Mouse (Mus musculus) forebrain, embryonic 13.5 days (tissue): Measurements from ENCODE around the gene Tmed2. TPM values are rescaled to one million over a fixed set of nuclear protein-coding genes. Genes with fewer than 3 reads are reported as not detected.
"Not testable (repeated sequence)": the region's sequence is repeated elsewhere in the genome, so short reads cannot be mapped to it uniquely, and the experiment has no call there.

Experiments
- ATAC-seq: fragments of 200-750 bp; cut with Nextera tagmentation; 2 replicates; pipeline ENCODE4 v1.8.0; 2017
- H3K27ac ChIP-seq: fragments of 300-500 bp; sonication (generic); 2 replicates; pipeline ENCODE4 v1.5.1; 2015; ENCODE audit warnings: inconsistent platforms, mild to moderate bottlenecking, moderate library complexity
- H3K27me3 ChIP-seq: fragments of 300-500 bp; sonication (generic); 2 replicates; pipeline ENCODE4 v1.6.1; 2015; ENCODE audit warnings: mild to moderate bottlenecking, inconsistent platforms
- H3K36me3 ChIP-seq: fragments of 300-500 bp; sonication (generic); 2 replicates; pipeline ENCODE4 v1.6.1; 2015; ENCODE audit warnings: mild to moderate bottlenecking, inconsistent platforms; ENCODE audit not compliant: poor library complexity, severe bottlenecking
- H3K4me1 ChIP-seq: fragments of 300-500 bp; sonication (generic); 2 replicates; pipeline ENCODE4 v1.6.1; 2015; ENCODE audit warnings: inconsistent platforms
- H3K4me2 ChIP-seq: fragments of 300-500 bp; sonication (generic); 2 replicates; pipeline ENCODE4 v1.6.1; 2015; ENCODE audit warnings: inconsistent platforms, mild to moderate bottlenecking, moderate library complexity
- H3K4me3 ChIP-seq: fragments of 300-500 bp; sonication (generic); 2 replicates; pipeline ENCODE4 v1.5.1; 2015; ENCODE audit warnings: mild to moderate bottlenecking, inconsistent platforms
- H3K9ac ChIP-seq: fragments of 300-500 bp; sonication (generic); 2 replicates; pipeline ENCODE4 v1.6.1; 2015; ENCODE audit warnings: mild to moderate bottlenecking, inconsistent platforms
- H3K9me3 ChIP-seq: fragments of 300-500 bp; sonication (generic); replicated peaks from 2 replicates; pipeline ENCODE4 v1.6.1; 2016; ENCODE audit warnings: inconsistent platforms
- WGBS: fragments of 180-500 bp; shearing (Covaris S2); methylation state at CpG from one replicate; pipeline ENCODE4 v1.1.7; 2015; 5-methylcytosine and 5-hydroxymethylcytosine counted together
- polyA plus RNA-seq: library from polyadenylated mRNA; unstranded; fragments of >200 nt; fragmentation: Nextera tagmentation; extraction: Ambion mirVana; gene quantifications from 2 replicates; pipeline ENCODE4 v1.2.1, GENCODE M21; 2015

Tmed2 gene
- 378 and 389 TPM in 2 replicates for polyA plus RNA-seq

DNA sequence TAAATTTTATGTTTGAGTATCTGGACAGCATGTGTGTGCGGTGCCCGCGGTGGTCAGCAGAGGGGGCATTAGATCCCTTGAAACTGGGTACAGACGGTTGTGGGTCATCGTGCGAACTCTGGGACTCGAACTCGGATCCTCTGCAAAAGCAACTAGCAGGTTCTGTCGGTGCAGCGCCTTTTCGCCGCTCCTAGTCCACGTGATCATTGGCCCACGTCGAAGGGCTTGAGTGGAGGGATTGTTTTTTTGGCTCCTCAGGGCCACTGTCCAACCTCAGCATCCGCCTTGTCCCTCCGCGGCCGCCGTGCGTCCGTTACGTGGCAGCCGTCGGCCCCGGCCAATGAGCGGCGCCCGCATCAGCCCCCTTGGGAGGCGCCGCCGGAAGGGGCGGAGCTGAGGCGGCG is at the start of gene Tmed2:
Gene Tmed2 (plus strand): TSS at position 313 of the 404 bp plus-strand sequence.
- H3K36me3 ChIP-seq = peaks cover 25% of the 10 kb centered on the region
- H3K4me1 ChIP-seq = peaks cover 20% of the 10 kb centered on the region
- ATAC-seq = peak; percentile 97
- no peaks in the 10 kb centered on the region for H3K27me3 ChIP-seq
- peak within 1 kb of the TSS; percentile 94 for H3K4me3 ChIP-seq
- WGBS = under 1% methylated on average over 35 of the region's 35 CpGs
- no peaks in the 10 kb centered on the region for H3K9me3 ChIP-seq
- peak within 1 kb of the TSS; percentile 80 for H3K27ac ChIP-seq
- peak within 1 kb of the TSS; percentile 87 for H3K9ac ChIP-seq
- peak within 1 kb of the TSS; percentile 86 for H3K4me2 ChIP-seq

DNA sequence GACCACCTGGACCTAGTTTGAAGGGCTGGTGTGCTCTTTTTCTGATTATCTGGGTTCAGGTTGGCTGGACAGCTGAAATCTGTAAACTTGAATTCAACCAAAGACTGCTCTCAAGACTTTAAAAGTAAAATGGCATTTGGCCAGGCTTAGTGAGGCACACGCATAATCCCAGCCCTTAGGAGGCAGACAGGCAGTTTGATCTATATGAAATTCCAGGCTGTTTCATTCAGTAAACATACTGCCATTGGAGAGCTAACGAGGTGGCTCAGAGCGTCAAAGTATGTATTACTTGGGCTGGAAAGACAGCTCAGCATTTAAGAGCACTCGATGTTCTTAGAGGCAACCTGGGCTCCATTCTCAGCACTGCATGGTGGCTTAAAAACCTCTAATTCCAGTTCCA is 48.8 kb upstream of the Tmed2 start:
- no peak overlapping the region for H3K4me3 ChIP-seq
- H3K27me3 ChIP-seq = no peaks in the 10 kb centered on the region
- 53% methylated on average over 4 of the region's 4 CpGs for WGBS
- no peak overlapping the region for H3K27ac ChIP-seq
- H3K4me2 ChIP-seq = no peak overlapping the region
- peaks cover 72% of the 10 kb centered on the region for H3K36me3 ChIP-seq
- no peak overlapping the region for H3K9ac ChIP-seq
- no peak for ATAC-seq
- H3K4me1 ChIP-seq = 0 out of 2 replicates have a peak, but pooled peaks cover 11% of the 10 kb centered on the region
- no peaks in the 10 kb centered on the region for H3K9me3 ChIP-seq

DNA sequence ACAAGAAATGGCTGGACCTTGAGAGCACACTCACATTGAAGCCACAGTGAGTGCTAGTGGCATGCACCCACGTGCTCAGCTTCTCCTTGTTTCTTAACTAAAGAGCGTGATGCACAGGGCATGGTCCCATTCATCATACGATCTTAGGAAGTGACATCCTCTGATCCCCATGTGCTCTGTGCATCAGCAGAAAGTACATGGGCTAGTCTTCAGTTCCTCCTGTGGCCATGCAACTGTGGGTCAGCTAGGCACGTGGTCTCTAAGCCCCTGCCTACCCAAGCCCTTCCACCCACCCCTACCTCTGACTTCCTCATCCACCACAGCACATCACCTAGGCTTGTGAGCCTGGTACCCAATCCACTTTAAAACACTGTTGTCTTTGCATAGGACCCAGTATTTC is 47.9 kb upstream of the Tmed2 start:
- Histone ChIP-seq H3K9me3 (no peaks in the 10 kb centered on the region), H3K27me3 (no peaks in the 10 kb centered on the region), H3K9ac (no peak overlapping the region), H3K27ac (no peak overlapping the region), H3K4me2 (no peak overlapping the region), H3K4me1 (0 out of 2 replicates have a peak, but pooled peaks cover 11% of the 10 kb centered on the region), H3K4me3 (no peak overlapping the region), H3K36me3 (peaks cover 67% of the 10 kb centered on the region)
- 86% methylated on average over 4 of the region's 4 CpGs for WGBS
- no peak for ATAC-seq

DNA sequence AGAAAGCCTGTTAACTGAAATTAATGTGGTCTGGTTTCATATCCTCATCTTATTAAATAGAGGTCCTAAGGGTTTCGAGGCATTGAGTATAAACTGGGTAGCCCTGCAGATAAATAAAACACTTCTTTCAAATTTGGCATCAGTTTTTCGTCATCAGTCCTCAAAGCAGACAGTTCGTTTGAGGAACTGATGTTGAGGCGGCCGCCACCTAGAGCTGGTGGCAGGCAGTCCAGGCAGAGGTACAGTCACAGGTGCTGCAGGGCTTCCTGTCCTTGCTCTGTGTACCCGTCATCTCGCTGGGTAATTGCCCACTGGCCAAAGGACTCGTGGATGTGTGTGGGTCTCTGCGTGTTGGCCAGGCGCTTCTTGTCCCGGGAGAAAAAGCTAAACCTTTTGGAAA is 47.0 kb upstream of the Tmed2 start:
- WGBS = 92% methylated on average over 11 of the region's 11 CpGs

DNA sequence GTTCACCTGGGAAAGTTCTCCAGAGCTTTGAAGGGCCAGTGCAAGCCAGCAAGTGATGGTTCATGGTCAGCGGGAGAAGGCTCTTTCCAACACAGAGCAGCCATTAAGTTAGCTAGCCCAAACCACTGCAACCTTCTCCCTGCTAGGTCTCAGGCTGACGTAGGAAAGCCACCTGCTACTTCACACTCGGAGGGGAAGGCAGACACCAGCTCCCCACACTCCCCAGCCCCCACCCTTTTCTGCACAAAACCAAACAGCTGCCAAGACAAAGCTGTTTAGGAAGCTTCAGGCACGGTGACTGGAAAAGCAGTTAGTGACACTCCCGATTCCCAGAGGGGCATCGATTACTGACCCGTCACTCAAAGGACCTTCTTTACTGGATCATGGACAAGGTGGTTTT is 44.9 kb upstream of the Tmed2 start:
- 61% methylated on average over 7 of the region's 7 CpGs for WGBS
- Histone ChIP-seq H3K4me3 (no peak overlapping the region), H3K27ac (peak overlapping the region; percentile 66), H3K27me3 (no peaks in the 10 kb centered on the region), H3K9ac (no peak overlapping the region), H3K4me1 (0 out of 2 replicates have a peak, but pooled peaks cover 11% of the 10 kb centered on the region), H3K4me2 (0 out of 2 replicates have a peak overlapping the region, but pooled peaks have one; percentile 4), H3K9me3 (no peaks in the 10 kb centered on the region), H3K36me3 (peaks cover 66% of the 10 kb centered on the region)
- no peak for ATAC-seq

More for the DNA sequence above, 47.0 kb upstream of the Tmed2 start:
- H3K27me3 ChIP-seq = no peaks in the 10 kb centered on the region
- H3K9me3 ChIP-seq = no peaks in the 10 kb centered on the region
- no peak overlapping the region for H3K9ac ChIP-seq
- peaks cover 73% of the 10 kb centered on the region for H3K36me3 ChIP-seq
- no peak overlapping the region for H3K4me3 ChIP-seq
- H3K4me1 ChIP-seq = 0 out of 2 replicates have a peak, but pooled peaks cover 11% of the 10 kb centered on the region
- no peak for ATAC-seq
- no peak overlapping the region for H3K27ac ChIP-seq
- H3K4me2 ChIP-seq = no peak overlapping the region

DNA sequence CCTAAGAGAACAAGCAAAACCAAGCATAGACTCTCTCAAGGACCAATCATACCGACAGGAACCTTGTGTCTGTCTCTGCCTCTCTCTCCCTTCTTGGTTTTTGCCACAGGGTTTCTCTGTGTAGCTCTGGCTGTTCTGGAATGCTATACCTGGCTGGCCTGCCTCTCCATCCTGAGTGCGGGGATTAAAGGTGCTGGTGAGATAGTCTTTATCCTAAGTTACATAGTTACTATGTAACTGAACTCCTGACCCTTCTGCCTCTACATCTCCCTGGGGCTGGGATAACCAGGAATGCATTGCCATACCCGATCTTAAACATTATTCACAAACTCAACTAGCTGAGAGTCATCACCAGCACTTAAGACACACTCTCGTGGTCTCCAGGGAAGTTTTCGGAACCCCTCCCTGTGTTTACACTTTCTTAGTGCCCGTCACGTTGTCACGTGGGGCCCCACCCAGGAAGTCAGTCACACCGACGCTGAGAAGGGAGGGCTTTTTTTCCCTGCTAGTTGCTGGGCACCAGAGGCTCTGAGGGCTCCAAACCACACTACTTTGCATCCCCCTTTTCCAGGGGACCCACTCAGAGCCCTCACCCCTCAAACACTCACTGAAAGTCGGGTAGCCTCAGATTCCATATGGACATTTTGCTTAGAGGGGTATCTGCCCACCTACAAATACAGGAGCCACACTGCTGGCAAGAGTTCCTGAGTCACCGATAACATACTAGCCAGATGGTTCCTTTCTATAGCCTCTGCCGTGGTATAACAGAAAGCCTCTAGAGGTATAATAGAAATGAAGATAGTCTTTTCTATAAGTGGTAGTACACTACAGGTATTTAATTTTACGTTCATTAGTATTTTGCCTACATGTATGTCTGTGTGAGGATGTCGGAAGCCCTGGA is 43.6 kb upstream of the Tmed2 start:
- no peak overlapping the region for H3K9ac ChIP-seq
- H3K4me2 ChIP-seq = no peak overlapping the region
- peaks cover 64% of the 10 kb centered on the region for H3K36me3 ChIP-seq
- 0 out of 2 replicates have a peak, but pooled peaks cover 11% of the 10 kb centered on the region for H3K4me1 ChIP-seq
- H3K27me3 ChIP-seq = no peaks in the 10 kb centered on the region
- no peak for ATAC-seq
- no peak overlapping the region for H3K4me3 ChIP-seq
- no peaks in the 10 kb centered on the region for H3K9me3 ChIP-seq
- WGBS = 84% methylated on average over 15 of the region's 15 CpGs
- H3K27ac ChIP-seq = no peak overlapping the region

DNA sequence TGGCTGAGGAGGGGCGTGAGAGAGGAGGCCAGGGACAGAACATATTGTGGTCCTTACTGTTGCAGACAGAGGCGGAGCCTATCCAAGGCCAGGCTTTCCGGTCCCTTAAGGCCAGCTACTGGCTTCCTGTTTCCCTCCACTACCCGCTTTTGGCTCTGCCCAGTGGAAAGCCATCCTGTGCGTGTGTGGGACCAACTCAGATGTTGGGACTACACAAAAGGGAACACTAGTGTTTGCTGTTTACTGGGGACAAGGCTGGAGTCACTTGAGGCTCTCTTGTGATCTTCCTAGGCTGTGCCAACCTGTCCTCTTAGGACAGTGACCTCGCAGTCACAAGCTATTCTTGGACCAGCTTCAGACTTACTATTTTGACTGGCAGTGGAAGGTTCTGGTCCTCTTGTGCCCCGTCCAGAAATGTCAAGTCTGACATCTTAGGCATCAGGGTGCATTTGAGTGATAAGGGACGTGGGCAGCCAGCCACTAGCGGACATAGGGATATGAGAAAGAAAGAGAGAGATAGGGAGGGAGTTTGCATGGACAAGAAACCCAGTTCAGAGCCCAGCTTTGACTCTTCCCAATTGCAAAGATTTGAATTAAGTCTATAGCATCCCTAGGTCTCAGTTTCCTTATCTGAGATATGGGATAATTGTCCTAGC is 42.1 kb upstream of the Tmed2 start:
- Histone ChIP-seq H3K27ac (no peak overlapping the region), H3K9ac (no peak overlapping the region), H3K27me3 (no peaks in the 10 kb centered on the region), H3K4me2 (no peak overlapping the region), H3K4me1 (0 out of 2 replicates have a peak, but pooled peaks cover 11% of the 10 kb centered on the region), H3K9me3 (no peaks in the 10 kb centered on the region), H3K36me3 (peaks cover 54% of the 10 kb centered on the region), H3K4me3 (no peak overlapping the region)
- no peak for ATAC-seq
- WGBS = 82% methylated on average over 9 of the region's 9 CpGs

DNA sequence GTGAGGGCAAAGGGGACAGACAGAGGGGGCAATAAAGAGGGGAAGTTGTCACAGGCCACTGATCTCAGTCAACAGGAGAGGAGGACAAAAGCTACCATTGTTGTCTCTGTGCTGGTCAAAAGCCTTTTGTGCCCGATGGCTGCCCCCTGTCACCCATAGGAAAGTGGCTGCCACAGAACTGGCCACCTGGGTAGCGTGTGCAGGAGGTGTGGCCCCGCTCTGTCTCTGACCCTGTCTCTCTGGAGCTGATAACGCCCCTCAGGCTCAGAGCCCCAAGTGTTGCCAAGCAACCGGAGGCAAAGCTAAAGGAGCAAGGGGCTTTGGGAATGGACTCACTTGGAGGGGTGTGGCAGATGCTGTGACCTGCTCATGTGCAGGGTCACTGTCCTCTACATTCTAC is 41.5 kb upstream of the Tmed2 start:
- Histone ChIP-seq H3K4me1 (0 out of 2 replicates have a peak, but pooled peaks cover 11% of the 10 kb centered on the region), H3K4me3 (no peak overlapping the region), H3K27ac (no peak overlapping the region), H3K36me3 (peaks cover 53% of the 10 kb centered on the region), H3K27me3 (no peaks in the 10 kb centered on the region), H3K4me2 (no peak overlapping the region), H3K9me3 (no peaks in the 10 kb centered on the region), H3K9ac (no peak overlapping the region)
- ATAC-seq = no peak
- WGBS = 31% methylated on average over 5 of the region's 5 CpGs

DNA sequence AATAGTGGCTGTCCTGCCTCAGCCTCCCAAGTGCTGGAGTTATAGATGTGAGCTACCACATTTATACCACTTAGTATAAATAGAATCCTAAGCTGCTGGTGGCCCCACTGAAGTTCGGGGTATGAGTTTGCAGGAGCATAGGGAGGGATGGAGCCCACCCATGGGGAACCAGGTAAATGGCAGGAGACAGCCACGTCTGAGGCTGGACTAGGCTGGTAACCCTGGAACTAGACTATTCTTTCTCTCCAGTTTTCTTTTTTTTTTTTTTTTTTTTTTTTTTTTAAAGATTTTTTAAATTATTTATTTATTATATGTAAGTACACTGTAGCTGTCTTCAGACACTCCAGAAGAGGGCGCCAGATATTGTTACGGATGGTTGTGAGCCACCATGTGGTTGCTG is 40.5 kb upstream of the Tmed2 start:
- not testable (repeated sequence) for H3K9me3 ChIP-seq, H3K4me3 ChIP-seq, H3K4me2 ChIP-seq, H3K27ac ChIP-seq, H3K27me3 ChIP-seq, ATAC-seq, H3K9ac ChIP-seq
- 0 out of 2 replicates have a peak, but pooled peaks cover 11% of the 10 kb centered on the region for H3K4me1 ChIP-seq
- peaks cover 48% of the 10 kb centered on the region for H3K36me3 ChIP-seq
- 86% methylated on average over 3 of the region's 4 CpGs for WGBS

DNA sequence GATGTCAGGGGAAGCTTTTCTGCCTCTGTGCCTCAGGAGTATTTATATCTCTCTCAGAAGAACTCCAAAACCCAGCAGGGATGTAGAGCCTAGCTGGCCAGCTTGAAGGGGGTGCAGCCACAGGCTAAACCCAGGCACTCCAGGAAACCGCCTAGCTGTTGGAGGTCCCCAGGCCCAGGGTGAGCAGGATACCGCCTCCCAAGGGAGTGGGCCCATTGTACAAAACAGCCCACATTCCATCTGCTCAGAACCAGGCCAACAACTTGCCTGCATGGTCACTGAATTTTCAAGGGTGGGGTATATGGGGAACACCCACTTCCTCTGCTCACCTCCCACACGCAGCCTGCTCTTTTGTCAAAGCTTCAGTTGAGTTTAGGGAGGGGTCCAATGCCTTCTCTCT is 39.9 kb upstream of the Tmed2 start:
- no peak overlapping the region for H3K4me2 ChIP-seq
- H3K4me1 ChIP-seq = 0 out of 2 replicates have a peak, but pooled peaks cover 7% of the 10 kb centered on the region
- WGBS = 96% methylated on average over 3 of the region's 3 CpGs
- H3K9ac ChIP-seq = no peak overlapping the region
- H3K27me3 ChIP-seq = no peaks in the 10 kb centered on the region
- H3K4me3 ChIP-seq = no peak overlapping the region
- no peak for ATAC-seq
- H3K36me3 ChIP-seq = peaks cover 44% of the 10 kb centered on the region
- no peak overlapping the region for H3K27ac ChIP-seq
- no peaks in the 10 kb centered on the region for H3K9me3 ChIP-seq

DNA sequence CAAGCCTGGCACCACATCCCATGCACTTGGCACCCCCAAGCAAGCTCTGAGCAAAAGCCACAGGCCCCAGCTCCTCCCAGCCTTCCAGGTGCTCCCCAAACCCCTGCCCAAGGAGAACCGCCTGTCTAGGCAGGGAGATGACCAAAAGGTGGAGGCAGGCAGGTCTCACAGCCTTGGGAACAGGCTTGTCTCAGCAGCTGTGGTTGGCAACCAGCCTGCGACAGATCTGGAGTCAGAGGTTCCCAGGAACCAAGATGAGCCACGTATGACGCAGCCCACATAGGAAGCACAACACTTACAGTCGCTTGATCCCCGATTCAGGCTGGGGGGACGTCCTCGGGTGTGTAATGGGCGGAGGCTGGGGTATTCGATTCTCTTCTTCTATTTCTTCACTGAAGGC is 39.0 kb upstream of the Tmed2 start:
- Histone ChIP-seq H3K4me1 (no peaks in the 10 kb centered on the region), H3K36me3 (peaks cover 37% of the 10 kb centered on the region), H3K9ac (no peak overlapping the region), H3K9me3 (no peaks in the 10 kb centered on the region), H3K4me2 (no peak overlapping the region), H3K4me3 (no peak overlapping the region), H3K27ac (no peak overlapping the region), H3K27me3 (no peaks in the 10 kb centered on the region)
- no peak for ATAC-seq
- 93% methylated on average over 10 of the region's 10 CpGs for WGBS

DNA sequence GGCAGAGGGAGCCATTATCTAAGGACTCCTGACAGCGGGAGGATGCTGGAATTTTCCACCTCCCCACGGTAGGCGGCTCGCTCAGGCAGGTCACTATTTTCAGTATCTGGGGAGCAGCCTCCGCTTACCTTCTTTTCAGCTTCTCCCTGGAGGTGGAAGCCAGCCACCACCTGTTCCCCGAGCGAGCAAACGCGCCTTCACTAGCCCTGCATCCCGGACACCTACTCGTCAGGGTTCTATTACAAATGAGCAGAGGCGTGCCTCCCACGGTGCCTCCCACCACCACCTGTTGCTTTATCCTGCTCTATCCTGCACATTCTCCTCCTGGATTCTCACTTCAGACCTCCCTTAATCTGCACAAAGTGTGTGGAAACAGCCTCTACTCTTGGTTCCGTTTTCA is 36.8 kb upstream of the Tmed2 start:
- Histone ChIP-seq H3K4me2 (no peak overlapping the region), H3K9ac (no peak overlapping the region), H3K4me1 (no peaks in the 10 kb centered on the region), H3K4me3 (no peak overlapping the region), H3K9me3 (no peaks in the 10 kb centered on the region), H3K36me3 (peaks cover 32% of the 10 kb centered on the region), H3K27ac (no peak overlapping the region), H3K27me3 (no peaks in the 10 kb centered on the region)
- WGBS = 63% methylated on average over 14 of the region's 14 CpGs
- no peak for ATAC-seq
